In genomic region chr10:75595981-75596380, GRCm38 (mm10) we compare ENCODE assay signal across 10 mouse cellular contexts. TPM values are rescaled to one million over a fixed set of nuclear protein-coding genes. Genes with fewer than 3 reads are reported as not detected.
DNase-seq lines count a peak whose midpoint lies in the region; ATAC-seq and TF ChIP-seq lines count a peak whose summit lies in the region.
"Had no signal": no experiment of that assay in that cellular context is flagged by ENCODE, and none has a peak within 500 bp of the region (broad histone marks: within the 10 kb centered on the region; RNA-seq: fewer than 3 reads in every experiment).

No protein-coding gene starts in this region.

- no peak overlapping the region for H3K27ac ChIP-seq in intestine, postnatal 0 days (ENCODE audit: low read depth, low read length)
- no peak overlapping the region for H3K27ac ChIP-seq in intestine, embryonic 15.5 days
- peak overlapping the region; percentile 60 for H3K27ac ChIP-seq in gastrocnemius, adult 2 months
- H3K27ac ChIP-seq: midbrain, embryonic 12.5 days had no signal

- no peaks in the 10 kb centered on the region for H3K4me1 ChIP-seq in intestine, postnatal 0 days (replicated peaks; ENCODE audit: control insufficient read depth, insufficient read depth, low read length)
- peaks cover 12% of the 10 kb centered on the region for H3K4me1 ChIP-seq in intestine, embryonic 15.5 days (replicated peaks)
- H3K4me1 ChIP-seq: midbrain, embryonic 12.5 days had no signal

- DNase-seq in adipocyte (ENCODE audit: low spot score), result peak; percentile 77
- DNase-seq in gastrocnemius, adult 2 months, result peak; percentile 83
- DNase-seq in spleen, adult 18-20 months, result no peak
- DNase-seq in frontal cortex, postnatal 25 days (ENCODE audit: low spot score in 2 of 2), result no peak
- DNase-seq: right cerebral cortex, postnatal 14 days had no signal

- no peak for TF ChIP-seq CTCF in intestine, postnatal 0 days (IDR thresholded peaks at IDR 0.05; ENCODE audit: low read depth)
- TF ChIP-seq CTCF in gastrocnemius, adult 2 months (IDR thresholded peaks at IDR 0.05), result no peak

- 0 out of 2 replicates have a peak, but pooled peaks cover 7% of the 10 kb centered on the region for H3K9me3 ChIP-seq in intestine, postnatal 0 days (ENCODE audit: control insufficient read depth)
- H3K9me3 ChIP-seq in intestine, embryonic 15.5 days, result no peaks in the 10 kb centered on the region

- H3K4me3 ChIP-seq in intestine, postnatal 0 days (ENCODE audit: low read depth, low read length), result no peak overlapping the region
- no peak overlapping the region for H3K4me3 ChIP-seq in intestine, embryonic 15.5 days (replicated peaks)
- H3K4me3 ChIP-seq in gastrocnemius, adult 2 months, result no peak overlapping the region
- H3K4me3 ChIP-seq: midbrain, embryonic 12.5 days had no signal

- H3K27me3 ChIP-seq in intestine, postnatal 0 days (replicated peaks; ENCODE audit: control insufficient read depth, insufficient read depth, low read length), result no peaks in the 10 kb centered on the region
- H3K27me3 ChIP-seq in intestine, embryonic 15.5 days (replicated peaks), result no peaks in the 10 kb centered on the region
- H3K27me3 ChIP-seq: midbrain, embryonic 12.5 days; Patski had no signal

- no peak overlapping the region for H3K4me2 ChIP-seq in intestine, postnatal 0 days (replicated peaks; ENCODE audit: low read depth)
- H3K4me2 ChIP-seq in intestine, embryonic 15.5 days (replicated peaks), result no peak overlapping the region
- H3K4me2 ChIP-seq: midbrain, embryonic 12.5 days had no signal

- H3K36me3 ChIP-seq in intestine, postnatal 0 days (ENCODE audit: control insufficient read depth, insufficient read depth), result no peaks in the 10 kb centered on the region
- H3K36me3 ChIP-seq in intestine, embryonic 15.5 days, result no peaks in the 10 kb centered on the region
- H3K36me3 ChIP-seq: midbrain, embryonic 12.5 days had no signal

- ATAC-seq in intestine, postnatal 0 days, result 0 out of 2 replicates have a peak, but pooled peaks have one; percentile 40
- ATAC-seq in intestine, embryonic 15.5 days, result no peak
- peak; percentile 64 for ATAC-seq in megakaryocyte-erythroid progenitor cell, adult 5-6 weeks (replicated peaks; ENCODE audit: low FRiP score, low TSS enrichment, poor library complexity, severe bottlenecking)
- ATAC-seq: Patski had no signal

- WGBS in intestine, postnatal 0 days, result 45% methylated on average over 8 of the region's 8 CpGs
- 70% methylated on average over 8 of the region's 8 CpGs for WGBS in intestine, embryonic 15.5 days

- no peak overlapping the region for H3K9ac ChIP-seq in intestine, postnatal 0 days (ENCODE audit: low read depth, low read length)
- no peak overlapping the region for H3K9ac ChIP-seq in intestine, embryonic 15.5 days
- H3K9ac ChIP-seq: midbrain, embryonic 12.5 days had no signal

- intact Hi-C loops in gastrocnemius, adult 2 months (cut with DNase I), result no loop called here

RNA-seq across cellular contexts. Expression of gene Ggt5, which starts 6.8 kb away (rescaled TPM):
- polyA plus RNA-seq in intestine, postnatal 0 days (2015; fragmentation: Nextera tagmentation; extraction: Ambion mirVana), result 4.0 and 4.9 TPM in 2 replicates
- 7.5 and 7.9 TPM in 2 replicates for polyA plus RNA-seq in intestine, embryonic 15.5 days (2015; fragmentation: Nextera tagmentation; extraction: Ambion mirVana)
- total RNA-seq in gastrocnemius, adult 2 months (2021), result 1 to 10 TPM; 2.9 to 4.6 TPM
- 0.52 and 0.67 TPM in 2 replicates for total RNA-seq in megakaryocyte-erythroid progenitor cell, adult 5-6 weeks (2014; fragmentation: Nextera tagmentation)
- total RNA-seq in megakaryocyte-erythroid progenitor cell, adult 5-6 weeks (2017), result 0.70 and 2.7 TPM in 2 replicates
- polyA plus RNA-seq: Patski had no signal

RNA-seq across cellular contexts. Expression of gene Ggt1, which starts 34.6 kb away (rescaled TPM):
- 131 and 132 TPM in 2 replicates for polyA plus RNA-seq in intestine, postnatal 0 days (2015; fragmentation: Nextera tagmentation; extraction: Ambion mirVana)
- polyA plus RNA-seq in intestine, embryonic 15.5 days (2015; fragmentation: Nextera tagmentation; extraction: Ambion mirVana), result 46.5 and 63.7 TPM in 2 replicates
- total RNA-seq in gastrocnemius, adult 2 months (2021), result not detected
- total RNA-seq in megakaryocyte-erythroid progenitor cell, adult 5-6 weeks (2014; fragmentation: Nextera tagmentation), result 3.3 TPM in 1 of 2 replicates, not detected in the other
- total RNA-seq in megakaryocyte-erythroid progenitor cell, adult 5-6 weeks (2017), result not detected in 2 replicates

RNA-seq across cellular contexts. Expression of gene Lrrc75b, which starts 35.9 kb away (rescaled TPM):
- polyA plus RNA-seq in intestine, postnatal 0 days (2015; fragmentation: Nextera tagmentation; extraction: Ambion mirVana), result 1.2 and 1.8 TPM in 2 replicates
- polyA plus RNA-seq in intestine, embryonic 15.5 days (2015; fragmentation: Nextera tagmentation; extraction: Ambion mirVana), result 2.1 and 2.7 TPM in 2 replicates
- under 1 TPM; 0.11 to 0.15 TPM for total RNA-seq in gastrocnemius, adult 2 months (2021)
- 0.07 TPM in 1 of 2 replicates, not detected in the other for total RNA-seq in megakaryocyte-erythroid progenitor cell, adult 5-6 weeks (2014; fragmentation: Nextera tagmentation)
- not detected in 2 replicates for total RNA-seq in megakaryocyte-erythroid progenitor cell, adult 5-6 weeks (2017)

RNA-seq across cellular contexts. Expression of gene Susd2, which starts 47.8 kb away (rescaled TPM):
- polyA plus RNA-seq in intestine, postnatal 0 days (2015; fragmentation: Nextera tagmentation; extraction: Ambion mirVana), result 35.1 and 37.2 TPM in 2 replicates
- polyA plus RNA-seq in intestine, embryonic 15.5 days (2015; fragmentation: Nextera tagmentation; extraction: Ambion mirVana), result 13.4 and 13.9 TPM in 2 replicates
- 1 to 10 TPM; 1.0 to 2.4 TPM for total RNA-seq in gastrocnemius, adult 2 months (2021)
- 2.3 and 4.8 TPM in 2 replicates for total RNA-seq in megakaryocyte-erythroid progenitor cell, adult 5-6 weeks (2014; fragmentation: Nextera tagmentation)
- total RNA-seq in megakaryocyte-erythroid progenitor cell, adult 5-6 weeks (2017), result 0.69 and 0.94 TPM in 2 replicates

Comparison
In these comparisons a context has a peak if more than half of its experiments do, and no peak if none do; other contexts are left out.
1. DNase-seq: peak in adipocyte (single experiment) and gastrocnemius, adult 2 months (single experiment); none in spleen, adult 18-20 months (0 of 2) and frontal cortex, postnatal 25 days (0 of 2).